Mouse (Mus musculus) brain, adult 2 months (tissue): ENCODE measurements at regions not wholly inside any gene's neighbourhood (a gene's known extent, or its start where the extent isn't known, plus 50 kb on each side); places are given as distances from the start of the nearest gene placed in this dataset.

Experiments
- DNase-seq: peaks from one replicate; pipeline ENCODE4 v3.0.0; 2011; ENCODE audit warnings: low read depth, low spot score

DNA sequence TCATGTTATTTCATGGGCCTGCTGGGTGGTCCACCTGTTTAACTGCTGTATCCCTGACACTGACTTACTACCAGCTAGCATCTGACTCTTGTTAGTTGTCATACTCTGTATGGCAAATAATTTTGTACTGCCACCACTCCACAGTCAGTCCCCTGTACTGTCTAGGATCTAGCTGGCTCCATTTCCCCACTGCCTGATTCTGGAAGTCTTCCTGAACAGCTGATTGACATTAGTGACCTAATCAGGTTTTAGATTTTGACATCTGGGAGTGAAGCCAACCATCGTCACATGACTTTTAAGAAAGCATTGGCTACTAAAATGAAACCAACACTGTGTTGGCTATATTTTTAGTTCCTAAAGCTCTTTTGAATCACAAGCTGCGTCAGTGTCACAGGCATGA, 711.3 kb downstream of the Bcl11a start:
- no peak for DNase-seq

DNA sequence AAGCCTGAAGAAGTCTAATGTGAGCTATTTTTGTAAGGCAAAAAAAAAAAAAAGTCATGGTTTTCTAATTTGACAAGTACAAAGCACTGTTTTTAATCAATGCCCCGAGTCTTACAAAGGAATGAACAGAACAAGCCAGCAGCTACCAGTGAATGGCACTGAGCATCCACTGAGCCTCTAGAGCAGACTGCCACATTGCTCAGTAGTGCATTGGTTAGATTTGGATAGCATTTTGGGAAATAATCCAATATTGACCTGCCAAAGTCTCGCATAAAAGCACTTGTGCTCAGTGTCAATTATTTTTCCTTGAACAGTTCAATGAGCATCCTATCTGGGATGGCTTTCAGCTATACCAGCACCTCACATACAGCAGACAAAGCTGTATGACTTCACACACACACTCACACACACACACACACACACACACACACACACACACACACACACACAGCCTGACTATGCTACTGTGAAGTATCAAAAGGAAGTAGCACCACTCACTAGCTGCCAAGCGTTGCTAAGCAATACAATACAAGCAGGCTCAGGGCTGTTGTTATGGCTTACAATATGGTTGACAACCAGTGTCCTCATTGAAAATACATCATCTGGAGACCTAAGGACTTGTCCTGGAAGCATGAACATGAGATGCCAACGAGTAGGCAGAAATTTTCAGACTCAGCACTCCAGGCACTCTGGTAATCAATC, 717.8 kb downstream of the Bcl11a start:
- DNase-seq = no peak

DNA sequence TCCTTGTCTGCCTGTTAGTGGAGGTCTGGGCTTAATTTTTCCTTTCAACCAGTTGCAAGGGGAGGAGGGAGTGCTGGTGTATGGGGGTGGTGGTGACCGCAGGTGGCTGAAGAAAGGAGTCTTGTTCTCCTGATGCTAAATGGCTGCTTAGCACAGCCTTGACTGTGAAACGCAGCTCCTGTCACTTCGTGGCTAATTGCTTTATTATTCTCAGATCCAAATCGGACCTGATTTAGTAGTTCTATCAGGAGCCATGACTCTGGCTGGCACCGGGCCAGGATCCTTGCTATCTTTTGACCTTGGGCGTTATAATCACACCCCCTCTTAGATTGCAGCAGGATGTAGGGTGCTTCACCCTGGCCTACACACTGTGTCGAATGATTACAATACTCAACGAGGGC, 726.8 kb downstream of the Bcl11a start:
- peak; percentile 3 for DNase-seq

GRCm38 (mm10) chr11:24829578-24830401, 751.9 kb downstream of the Bcl11a start:
- DNase-seq = peak; percentile 10

DNA sequence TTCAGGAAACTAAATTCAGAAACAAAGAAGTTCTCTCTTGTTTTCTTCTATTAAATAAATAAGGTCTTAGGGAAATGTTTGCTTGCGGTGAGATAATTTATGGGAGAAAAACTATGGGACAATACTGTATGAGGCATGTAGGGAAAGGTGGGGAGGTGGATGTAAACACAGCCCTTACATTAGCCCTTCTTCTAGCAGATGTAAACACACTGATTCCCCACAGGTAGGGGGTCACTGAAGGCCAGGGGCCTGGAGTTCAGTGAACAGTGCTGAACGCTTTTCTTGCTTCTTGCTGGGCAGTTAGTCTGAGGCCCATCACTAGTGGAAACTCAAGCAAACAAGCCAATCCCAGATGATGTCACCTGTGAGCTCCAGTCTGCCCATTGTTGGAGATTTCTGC, 752.6 kb downstream of the Bcl11a start:
- DNase-seq = no peak

DNA sequence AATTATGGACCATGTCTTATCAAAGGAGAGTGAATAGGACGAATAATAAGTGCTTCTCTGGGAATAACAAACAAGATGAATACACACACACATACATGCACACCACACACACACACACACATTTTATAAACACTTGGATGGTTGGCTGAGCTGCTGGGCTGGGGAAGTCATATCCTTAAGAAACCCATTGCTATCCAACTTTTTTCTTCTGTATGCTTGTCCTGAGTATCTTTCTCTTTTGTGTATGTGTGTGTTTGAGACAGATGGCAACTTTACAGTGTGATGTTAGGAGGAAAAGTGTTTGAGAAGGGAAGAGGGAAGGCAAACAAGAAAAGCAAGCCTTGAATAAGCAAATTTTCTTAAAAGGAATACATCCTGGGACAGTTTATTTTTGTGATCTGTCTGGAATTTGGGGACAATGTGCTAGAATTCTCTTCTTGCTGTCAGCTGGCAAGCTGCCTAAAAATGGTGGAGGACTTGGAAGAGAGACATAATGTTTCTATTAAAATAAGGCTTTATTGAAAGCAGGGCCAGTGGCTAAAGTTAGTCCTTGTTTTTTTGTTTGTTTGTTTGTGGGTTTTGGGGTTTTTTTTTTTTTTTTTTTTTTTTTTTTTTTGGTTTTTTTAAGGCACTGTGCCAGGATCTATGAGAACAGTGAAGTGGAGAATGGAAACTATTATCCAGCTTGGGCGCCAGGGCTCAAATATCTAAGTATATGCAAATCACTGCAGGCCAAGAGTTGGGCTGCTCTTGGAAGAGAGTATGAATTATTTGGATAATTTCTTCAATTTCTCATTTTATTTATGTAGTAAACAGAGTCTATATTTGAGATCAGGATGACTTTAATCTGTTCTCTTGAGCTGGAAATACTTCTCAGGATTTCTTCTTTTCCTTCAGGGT, 766.2 kb downstream of the Bcl11a start:
- peak; percentile 45 for DNase-seq

- DNase-seq = peak; percentile 4
Observed at GRCm38 (mm10) chr11:24856991-24857390, 779.1 kb downstream of the Bcl11a start.

- no peak for DNase-seq
Observed at GRCm38 (mm10) chr11:24864637-24865036, 786.8 kb downstream of the Bcl11a start.

DNA sequence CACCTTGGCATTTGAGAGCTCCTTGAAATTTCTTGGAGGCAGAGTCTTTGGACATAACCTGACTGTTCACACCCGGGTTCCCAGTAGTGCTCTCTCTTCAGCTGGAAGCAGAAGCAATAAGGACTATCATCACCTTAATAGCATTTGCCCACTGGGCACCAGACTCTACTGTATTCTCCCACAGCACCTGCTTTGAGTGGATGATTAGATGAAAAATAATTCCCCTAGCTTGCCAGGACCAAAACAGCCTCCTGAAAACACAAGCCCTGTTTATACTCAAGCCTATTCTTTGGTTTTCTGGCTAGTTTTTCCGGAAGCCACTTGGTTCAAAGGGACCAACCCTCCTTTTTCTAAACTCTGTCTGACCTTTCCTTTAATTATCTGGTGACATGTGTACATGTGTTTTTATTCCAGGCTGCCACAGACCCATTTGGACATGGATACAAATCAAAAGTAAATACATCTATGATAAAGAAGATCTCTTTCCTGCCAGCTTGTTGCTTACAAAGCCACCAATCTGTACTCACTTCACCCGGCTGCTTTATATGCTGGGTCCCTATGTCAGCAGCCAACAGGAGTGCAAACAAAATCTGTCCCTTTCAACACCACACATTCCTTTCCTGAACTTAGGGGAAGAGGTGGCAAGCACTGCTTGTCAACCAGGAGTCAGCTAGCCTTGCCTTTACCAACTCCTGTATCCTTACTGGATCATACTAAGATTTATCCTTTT, 787.4 kb downstream of the Bcl11a start:
- DNase-seq = no peak
